ENCODE assay signal across 8 mouse cellular contexts in genomic region chr5:124529697-124530096, GRCm38 (mm10). TPM values are rescaled to one million over a fixed set of nuclear protein-coding genes. Genes with fewer than 3 reads are reported as not detected.
DNase-seq lines count a peak whose midpoint lies in the region; ATAC-seq and TF ChIP-seq lines count a peak whose summit lies in the region.

No protein-coding gene starts in this region.

- no peak for TF ChIP-seq EP300 in ES-Bruce4 (IDR thresholded peaks at IDR 0.05; ENCODE audit: insufficient read depth, low read depth, low read length)

- no peak for TF ChIP-seq CTCF in ES-Bruce4 (IDR thresholded peaks at IDR 0.05; ENCODE audit: low read depth, low read length)

- no peaks in the 10 kb centered on the region; the same call in 1 of the 2 replicates for H3K36me3 ChIP-seq in ES-Bruce4 (ENCODE audit: control insufficient read depth, insufficient read depth, low read length, poor library complexity, severe bottlenecking)
- no peaks in the 10 kb centered on the region for H3K36me3 ChIP-seq in forebrain, embryonic 11.5 days (ENCODE audit: control insufficient read depth, insufficient read depth, low read length)
- H3K36me3 ChIP-seq in intestine, embryonic 14.5 days (ENCODE audit: control insufficient read depth, insufficient read depth, low read length), result 0 out of 2 replicates have a peak, but pooled peaks cover 5% of the 10 kb centered on the region

- no peaks in the 10 kb centered on the region for H3K9me3 ChIP-seq in ES-Bruce4 (replicated peaks; ENCODE audit: control insufficient read depth, insufficient read depth, low read length, poor library complexity, severe bottlenecking)
- no peaks in the 10 kb centered on the region for H3K9me3 ChIP-seq in forebrain, embryonic 11.5 days (ENCODE audit: control insufficient read depth, low read length)
- H3K9me3 ChIP-seq in intestine, embryonic 14.5 days (ENCODE audit: control insufficient read depth, low read length), result no peaks in the 10 kb centered on the region

- H3K27ac ChIP-seq in ES-Bruce4 (ENCODE audit: insufficient read depth, low read length), result no peak overlapping the region
- H3K27ac ChIP-seq in forebrain, embryonic 11.5 days (ENCODE audit: low read depth, low read length), result no peak overlapping the region
- peak overlapping the region; percentile 54; the same call in 1 of the 2 replicates for H3K27ac ChIP-seq in intestine, embryonic 14.5 days (ENCODE audit: low read depth)

- H3K27me3 ChIP-seq in ES-Bruce4 (ENCODE audit: control insufficient read depth, insufficient read depth, low read length, poor library complexity, severe bottlenecking), result no peaks in the 10 kb centered on the region
- no peaks in the 10 kb centered on the region for H3K27me3 ChIP-seq in forebrain, embryonic 11.5 days (ENCODE audit: control insufficient read depth, insufficient read depth, low read length)
- no peaks in the 10 kb centered on the region for H3K27me3 ChIP-seq in intestine, embryonic 14.5 days (replicated peaks; ENCODE audit: control insufficient read depth, insufficient read depth, low read length)

- H3K4me1 ChIP-seq in ES-Bruce4 (ENCODE audit: control insufficient read depth, insufficient read depth, low read length), result no peaks in the 10 kb centered on the region
- peaks cover 16% of the 10 kb centered on the region for H3K4me1 ChIP-seq in forebrain, embryonic 11.5 days (replicated peaks; ENCODE audit: control insufficient read depth, insufficient read depth, low read length)
- peaks cover 35% of the 10 kb centered on the region for H3K4me1 ChIP-seq in intestine, embryonic 14.5 days (replicated peaks; ENCODE audit: control insufficient read depth, insufficient read depth, low read length)

- no peak for TF ChIP-seq POLR2A in ES-Bruce4 (IDR thresholded peaks at IDR 0.05; ENCODE audit: insufficient read depth, low read length)

- DNase-seq in forebrain, embryonic 11.5 days (ENCODE audit: low spot score), result no peak
- DNase-seq in intestine, embryonic 14.5 days (ENCODE audit: low spot score), result no peak
- DNase-seq in lung, postnatal 4 days, result peak; percentile 25 to 36
- DNase-seq in thymus, postnatal 10 days (ENCODE audit: low spot score in 2 of 2), result no peak
- no peak for DNase-seq in thymus, postnatal 25 days
- DNase-seq in layer of hippocampus, postnatal 36 days, result no peak

- H3K4me2 ChIP-seq in forebrain, embryonic 11.5 days (ENCODE audit: low read depth, low read length, severe bottlenecking), result peak overlapping the region; percentile 54; the same call in 1 of the 2 replicates
- peak overlapping the region; percentile 83 for H3K4me2 ChIP-seq in intestine, embryonic 14.5 days (ENCODE audit: low read length)

- ATAC-seq in forebrain, embryonic 11.5 days (replicated peaks; ENCODE audit: low FRiP score), result no peak
- no peak for ATAC-seq in intestine, embryonic 14.5 days (replicated peaks; ENCODE audit: low FRiP score, low TSS enrichment, low read depth)
- ATAC-seq in activated CD4-positive, CD25-positive, alpha-beta regulatory T cell, adult 4 months, result no peak

- 71% methylated on average over 8 of the region's 8 CpGs for WGBS in forebrain, embryonic 11.5 days
- 42% methylated on average over 8 of the region's 8 CpGs for WGBS in intestine, embryonic 14.5 days

- H3K9ac ChIP-seq in ES-Bruce4 (ENCODE audit: low read depth, poor library complexity, severe bottlenecking), result 0 out of 2 replicates have a peak overlapping the region, but pooled peaks have one; percentile 78
- peak overlapping the region; percentile 27 for H3K9ac ChIP-seq in forebrain, embryonic 11.5 days (ENCODE audit: low read length)
- no peak overlapping the region for H3K9ac ChIP-seq in intestine, embryonic 14.5 days (ENCODE audit: low read length)

- H3K4me3 ChIP-seq in ES-Bruce4 (ENCODE audit: low read depth, low read length), result peak overlapping the region; percentile 71
- H3K4me3 ChIP-seq in forebrain, embryonic 11.5 days (ENCODE audit: low read depth, low read length), result peak overlapping the region; percentile 62
- peak overlapping the region; percentile 79 for H3K4me3 ChIP-seq in intestine, embryonic 14.5 days (ENCODE audit: low read depth, low read length)

RNA-seq across cellular contexts. Expression of gene Rilpl1, which starts 1.5 kb away (rescaled TPM):
- polyA plus RNA-seq in ES-Bruce4 (2011; ENCODE audit: insufficient read depth, insufficient read length, low read depth, missing spikeins), result 16.6 and 18.0 TPM in 2 replicates
- 21.6 and 24.1 TPM in 2 replicates for polyA plus RNA-seq in forebrain, embryonic 11.5 days (2014; fragmentation: Nextera tagmentation; extraction: Ambion mirVana)
- polyA plus RNA-seq in intestine, embryonic 14.5 days (2014; fragmentation: Nextera tagmentation; extraction: Ambion mirVana), result 14.9 and 16.6 TPM in 2 replicates
- polyA plus RNA-seq in activated CD4-positive, CD25-positive, alpha-beta regulatory T cell, adult 4 months (2017; shearing (Covaris generic)), result under 1 TPM; 0.69 to 0.86 TPM
- total RNA-seq in layer of hippocampus, postnatal 36 days (2021), result 10 to 100 TPM; 68.7 to 72.1 TPM

RNA-seq across cellular contexts. Expression of gene Tmed2, which starts 10.8 kb away (rescaled TPM):
- polyA plus RNA-seq in ES-Bruce4 (2011; ENCODE audit: insufficient read depth, insufficient read length, low read depth, missing spikeins), result 193 and 281 TPM in 2 replicates
- 445 and 465 TPM in 2 replicates for polyA plus RNA-seq in forebrain, embryonic 11.5 days (2014; fragmentation: Nextera tagmentation; extraction: Ambion mirVana)
- polyA plus RNA-seq in intestine, embryonic 14.5 days (2014; fragmentation: Nextera tagmentation; extraction: Ambion mirVana), result 530 and 550 TPM in 2 replicates
- polyA plus RNA-seq in activated CD4-positive, CD25-positive, alpha-beta regulatory T cell, adult 4 months (2017; shearing (Covaris generic)), result 10 to 100 TPM; 67.0 to 80.4 TPM
- total RNA-seq in layer of hippocampus, postnatal 36 days (2021), result 100 to 1,000 TPM; 102 to 106 TPM

RNA-seq across cellular contexts. Expression of gene Ddx55, which starts 23.0 kb away (rescaled TPM):
- 13.2 and 13.7 TPM in 2 replicates for polyA plus RNA-seq in ES-Bruce4 (2011; ENCODE audit: insufficient read depth, insufficient read length, low read depth, missing spikeins)
- polyA plus RNA-seq in forebrain, embryonic 11.5 days (2014; fragmentation: Nextera tagmentation; extraction: Ambion mirVana), result 16.5 and 18.3 TPM in 2 replicates
- 15.2 and 16.1 TPM in 2 replicates for polyA plus RNA-seq in intestine, embryonic 14.5 days (2014; fragmentation: Nextera tagmentation; extraction: Ambion mirVana)
- 10 to 100 TPM; 16.3 to 16.6 TPM for polyA plus RNA-seq in activated CD4-positive, CD25-positive, alpha-beta regulatory T cell, adult 4 months (2017; shearing (Covaris generic))
- 10 to 100 TPM; 23.3 to 28.3 TPM for total RNA-seq in layer of hippocampus, postnatal 36 days (2021)

RNA-seq across cellular contexts. Expression of gene Snrnp35, which starts 46.8 kb away (rescaled TPM):
- 27.1 and 28.6 TPM in 2 replicates for polyA plus RNA-seq in ES-Bruce4 (2011; ENCODE audit: insufficient read depth, insufficient read length, low read depth, missing spikeins)
- 14.3 and 17.3 TPM in 2 replicates for polyA plus RNA-seq in forebrain, embryonic 11.5 days (2014; fragmentation: Nextera tagmentation; extraction: Ambion mirVana)
- polyA plus RNA-seq in intestine, embryonic 14.5 days (2014; fragmentation: Nextera tagmentation; extraction: Ambion mirVana), result 10.7 and 11.2 TPM in 2 replicates
- 10 to 100 TPM in 1 of 2 experiments, 1 to 10 TPM in 1; 5.0 to 12.3 TPM for polyA plus RNA-seq in activated CD4-positive, CD25-positive, alpha-beta regulatory T cell, adult 4 months (2017; shearing (Covaris generic))
- 10 to 100 TPM; 27.4 to 31.7 TPM for total RNA-seq in layer of hippocampus, postnatal 36 days (2021)

RNA-seq across cellular contexts. Expression of gene Eif2b1, which starts 49.2 kb away (rescaled TPM):
- 57.1 and 61.3 TPM in 2 replicates for polyA plus RNA-seq in ES-Bruce4 (2011; ENCODE audit: insufficient read depth, insufficient read length, low read depth, missing spikeins)
- 74.5 and 84.0 TPM in 2 replicates for polyA plus RNA-seq in forebrain, embryonic 11.5 days (2014; fragmentation: Nextera tagmentation; extraction: Ambion mirVana)
- polyA plus RNA-seq in intestine, embryonic 14.5 days (2014; fragmentation: Nextera tagmentation; extraction: Ambion mirVana), result 99.2 and 99.6 TPM in 2 replicates
- 10 to 100 TPM; 49.2 to 55.6 TPM for polyA plus RNA-seq in activated CD4-positive, CD25-positive, alpha-beta regulatory T cell, adult 4 months (2017; shearing (Covaris generic))
- 10 to 100 TPM; 36.1 to 40.6 TPM for total RNA-seq in layer of hippocampus, postnatal 36 days (2021)

Comparison
In these comparisons a context has a peak if more than half of its experiments do, and no peak if none do; other contexts are left out.
1. DNase-seq: peak in lung, postnatal 4 days (2 of 2); none in forebrain, embryonic 11.5 days (single experiment), intestine, embryonic 14.5 days (single experiment), thymus, postnatal 10 days (0 of 2), thymus, postnatal 25 days (single experiment) and layer of hippocampus, postnatal 36 days (0 of 2).
2. Peak in every context shown above with its lines, with median percentiles within 50 percentile points of each other: H3K4me3 ChIP-seq.